Comparison of ENCODE assay signal across 18 mouse cellular contexts in genomic region chr17:63948811-63949210, GRCm38 (mm10).
A peak's percentile ranks its signal among the peaks of the same experiment; 100 is the strongest.
DNase-seq lines count a peak whose midpoint lies in the region; ATAC-seq and TF ChIP-seq lines count a peak whose summit lies in the region.
"Had no signal": no experiment of that assay in that cellular context is flagged by ENCODE, and none has a peak within 500 bp of the region (broad histone marks: within the 10 kb centered on the region; RNA-seq: fewer than 3 reads in every experiment).

No protein-coding gene starts in this region.

- peak; percentile 35 for DNase-seq in forebrain, postnatal 0 days
- DNase-seq in ES-E14 (ENCODE audit: low read depth, low spot score), result no peak
- DNase-seq in adrenal gland, postnatal 10 days, result peak; percentile 22
- no peak for DNase-seq in testis, postnatal 10 days (ENCODE audit: low spot score)
- DNase-seq: heart, postnatal 14 days; kidney, postnatal 14 days; midbrain, embryonic 14.5 days had no signal

- in situ Hi-C loops in ES-E14 (cut with MboI; ENCODE audit: low sequenced_read_pairs in 2 of 2, unreplicated experiment in 2 of 2), result no loop called here

- H3K4me1 ChIP-seq in forebrain, postnatal 0 days (ENCODE audit: insufficient read depth), result no peaks in the 10 kb centered on the region
- H3K4me1 ChIP-seq in forebrain, embryonic 13.5 days, result no peaks in the 10 kb centered on the region
- no peaks in the 10 kb centered on the region for H3K4me1 ChIP-seq in ES-E14 (ENCODE audit: control insufficient read depth in 2 of 2, insufficient read depth in 2 of 2, low read length in 2 of 2, poor library complexity in 1 of 2)
- H3K4me1 ChIP-seq: intestine, embryonic 15.5 days; stomach, embryonic 15.5 days had no signal

- WGBS in forebrain, postnatal 0 days, result 75% methylated on average over 4 of the region's 4 CpGs
- WGBS in forebrain, embryonic 13.5 days, result 97% methylated on average over 4 of the region's 4 CpGs

- TF ChIP-seq CTCF in forebrain, postnatal 0 days (IDR thresholded peaks at IDR 0.05; ENCODE audit: low read depth), result no peak

- H3K79me2 ChIP-seq in myocyte (ENCODE audit: control insufficient read depth, insufficient read depth), result no peaks in the 10 kb centered on the region

- no peak overlapping the region for H3K4me2 ChIP-seq in forebrain, postnatal 0 days (ENCODE audit: low read depth)
- H3K4me2 ChIP-seq in forebrain, embryonic 13.5 days, result no peak overlapping the region
- H3K4me2 ChIP-seq in myocyte (ENCODE audit: low read depth), result peak overlapping the region; percentile 70
- H3K4me2 ChIP-seq: heart, embryonic 11.5 days; hindbrain, embryonic 14.5 days; intestine, embryonic 15.5 days; stomach, embryonic 15.5 days had no signal

- H3K27ac ChIP-seq in forebrain, postnatal 0 days (ENCODE audit: low read depth, low read length), result no peak overlapping the region
- no peak overlapping the region for H3K27ac ChIP-seq in forebrain, embryonic 13.5 days
- no peak overlapping the region for H3K27ac ChIP-seq in ES-E14 (ENCODE audit: insufficient read depth, low read depth, low read length, poor library complexity, severe bottlenecking)
- H3K27ac ChIP-seq: hindbrain, embryonic 14.5 days; intestine, embryonic 15.5 days; liver, embryonic 14.5 days; stomach, embryonic 15.5 days had no signal

- no peak for TF ChIP-seq POLR2A in myocyte (IDR thresholded peaks at IDR 0.05; ENCODE audit: insufficient read length, low read depth)

- no peak overlapping the region for H3K9ac ChIP-seq in forebrain, postnatal 0 days
- H3K9ac ChIP-seq in forebrain, embryonic 13.5 days, result no peak overlapping the region
- H3K9ac ChIP-seq in ES-E14 (ENCODE audit: insufficient read depth, low read depth, low read length, poor library complexity, severe bottlenecking), result no peak overlapping the region
- H3K9ac ChIP-seq: hindbrain, embryonic 14.5 days; intestine, embryonic 15.5 days; liver, embryonic 14.5 days; stomach, embryonic 15.5 days had no signal

- peak; percentile 27; the same call in 1 of the 2 replicates for ATAC-seq in forebrain, postnatal 0 days
- no peak for ATAC-seq in forebrain, embryonic 13.5 days
- no peak for ATAC-seq in monocyte, adult 5-6 weeks (replicated peaks; ENCODE audit: insufficient number of reproducible peaks, low FRiP score, low TSS enrichment, poor library complexity, severe bottlenecking)
- ATAC-seq: intestine, embryonic 15.5 days; Patski had no signal

- no peak overlapping the region for H3ac ChIP-seq in myocyte (ENCODE audit: control insufficient read depth, insufficient read length)

- no peaks in the 10 kb centered on the region for H3K9me3 ChIP-seq in forebrain, postnatal 0 days (ENCODE audit: low read length)
- H3K9me3 ChIP-seq in forebrain, embryonic 13.5 days (replicated peaks), result no peaks in the 10 kb centered on the region
- H3K9me3 ChIP-seq in ES-E14 (ENCODE audit: control insufficient read depth, insufficient read depth, low read depth, low read length), result no peaks in the 10 kb centered on the region
- H3K9me3 ChIP-seq: intestine, embryonic 15.5 days; stomach, embryonic 15.5 days had no signal

- 0 out of 2 replicates have a peak, but pooled peaks cover 4% of the 10 kb centered on the region for H3K36me3 ChIP-seq in forebrain, postnatal 0 days (ENCODE audit: insufficient read depth)
- 0 out of 2 replicates have a peak, but pooled peaks cover 3% of the 10 kb centered on the region for H3K36me3 ChIP-seq in forebrain, embryonic 13.5 days (ENCODE audit: poor library complexity, severe bottlenecking)
- no peaks in the 10 kb centered on the region for H3K36me3 ChIP-seq in ES-E14 (ENCODE audit: control insufficient read depth, insufficient read depth, low read length, poor library complexity, severe bottlenecking)
- H3K36me3 ChIP-seq in myocyte (ENCODE audit: control insufficient read depth, insufficient read depth), result peaks cover 7% of the 10 kb centered on the region
- H3K36me3 ChIP-seq: intestine, embryonic 15.5 days; stomach, embryonic 15.5 days had no signal

- H3K4me3 ChIP-seq in forebrain, postnatal 0 days (ENCODE audit: low read depth, low read length), result no peak overlapping the region
- H3K4me3 ChIP-seq in forebrain, embryonic 13.5 days, result no peak overlapping the region
- H3K4me3 ChIP-seq in ES-E14 (ENCODE audit: insufficient read depth in 1 of 2, low read depth in 1 of 2, low read length in 2 of 2, poor library complexity in 1 of 2, severe bottlenecking in 1 of 2), result no peak overlapping the region
- no peak overlapping the region for H3K4me3 ChIP-seq in myocyte
- H3K4me3 ChIP-seq: erythroblast, embryonic 14.5 days; intestine, embryonic 15.5 days; stomach, embryonic 15.5 days had no signal

- no peaks in the 10 kb centered on the region for H3K27me3 ChIP-seq in forebrain, postnatal 0 days (ENCODE audit: insufficient read depth, low read length)
- no peaks in the 10 kb centered on the region for H3K27me3 ChIP-seq in forebrain, embryonic 13.5 days
- H3K27me3 ChIP-seq in myocyte (ENCODE audit: control insufficient read depth, insufficient read depth, insufficient read length), result no peaks in the 10 kb centered on the region
- H3K27me3 ChIP-seq: CH12.LX; intestine, embryonic 15.5 days; Patski; stomach, embryonic 15.5 days had no signal

TF ChIP-seq in ES-E14, 5 proteins besides CTCF, POLR2A, EP300 and RAD21:
- TF ChIP-seq MAFK (IDR thresholded peaks at IDR 0.05; ENCODE audit: insufficient read depth, low read depth, low read length), result peak; percentile 31; the same call in 1 of the 2 replicates
- TF ChIP-seq HCFC1 (IDR thresholded peaks at IDR 0.05; ENCODE audit: borderline replicate concordance, insufficient read depth, low read length), result no peak
TF ChIP-seq in ES-E14: peak in this region for 1.

TF ChIP-seq in myocyte, 11 proteins besides CTCF, POLR2A, EP300 and RAD21:
- no peak for TF ChIP-seq SRF (IDR thresholded peaks at IDR 0.05; ENCODE audit: control insufficient read depth, insufficient read length, low read depth)
- no peak for TF ChIP-seq CEBPB (IDR thresholded peaks at IDR 0.05; ENCODE audit: insufficient read depth, poor library complexity, severe bottlenecking)
- TF ChIP-seq REST (IDR thresholded peaks at IDR 0.05; ENCODE audit: insufficient read depth, insufficient read length), result no peak
- TF ChIP-seq MYOD1 (IDR thresholded peaks at IDR 0.05; ENCODE audit: control insufficient read depth in 1 of 3, insufficient read length in 2 of 3, low read depth in 2 of 3), result peak in 2 of 3 experiments; percentile 81 to 85
- TF ChIP-seq USF1 (IDR thresholded peaks at IDR 0.05; ENCODE audit: low read depth), result no peak
- TF ChIP-seq E2F4 (IDR thresholded peaks at IDR 0.05; ENCODE audit: insufficient read depth), result no peak
- peak in 2 of 3 experiments; percentile 17 to 85 for TF ChIP-seq MYOG (IDR thresholded peaks at IDR 0.05; ENCODE audit: control insufficient read depth in 1 of 3, insufficient read depth in 1 of 3, insufficient read length in 2 of 3, low read depth in 2 of 3)
- no peak for TF ChIP-seq POLR2AphosphoS2 (IDR thresholded peaks at IDR 0.05; ENCODE audit: insufficient read length, low read depth)
- peak; percentile 39 for TF ChIP-seq TCF12 (IDR thresholded peaks at IDR 0.05; ENCODE audit: insufficient read depth, poor library complexity, severe bottlenecking)
- no peak for TF ChIP-seq TCF3 (IDR thresholded peaks at IDR 0.05; ENCODE audit: insufficient read length, low read depth)
- TF ChIP-seq MAX (IDR thresholded peaks at IDR 0.05; ENCODE audit: low read depth), result no peak

Comparison
In these comparisons a context has a peak if more than half of its experiments do, and no peak if none do; other contexts are left out.
1. DNase-seq: peak in forebrain, postnatal 0 days (single experiment) and adrenal gland, postnatal 10 days (single experiment); none in ES-E14 (single experiment) and testis, postnatal 10 days (single experiment).